Mouse (Mus musculus) CD4-positive, CD25-positive, alpha-beta regulatory T cell, adult 2 months (primary cell): ENCODE results near the gene Pitpnm3.
"Not testable (repeated sequence)": the region's sequence is repeated elsewhere in the genome, so short reads cannot be mapped to it uniquely, and the experiment has no call there.

Source experiments
- DNase-seq: peaks from one replicate; pipeline ENCODE4 v3.0.0-alpha.2; 2012; ENCODE audit warnings: low read depth, low spot score

Gene Pitpnm3

DNA sequence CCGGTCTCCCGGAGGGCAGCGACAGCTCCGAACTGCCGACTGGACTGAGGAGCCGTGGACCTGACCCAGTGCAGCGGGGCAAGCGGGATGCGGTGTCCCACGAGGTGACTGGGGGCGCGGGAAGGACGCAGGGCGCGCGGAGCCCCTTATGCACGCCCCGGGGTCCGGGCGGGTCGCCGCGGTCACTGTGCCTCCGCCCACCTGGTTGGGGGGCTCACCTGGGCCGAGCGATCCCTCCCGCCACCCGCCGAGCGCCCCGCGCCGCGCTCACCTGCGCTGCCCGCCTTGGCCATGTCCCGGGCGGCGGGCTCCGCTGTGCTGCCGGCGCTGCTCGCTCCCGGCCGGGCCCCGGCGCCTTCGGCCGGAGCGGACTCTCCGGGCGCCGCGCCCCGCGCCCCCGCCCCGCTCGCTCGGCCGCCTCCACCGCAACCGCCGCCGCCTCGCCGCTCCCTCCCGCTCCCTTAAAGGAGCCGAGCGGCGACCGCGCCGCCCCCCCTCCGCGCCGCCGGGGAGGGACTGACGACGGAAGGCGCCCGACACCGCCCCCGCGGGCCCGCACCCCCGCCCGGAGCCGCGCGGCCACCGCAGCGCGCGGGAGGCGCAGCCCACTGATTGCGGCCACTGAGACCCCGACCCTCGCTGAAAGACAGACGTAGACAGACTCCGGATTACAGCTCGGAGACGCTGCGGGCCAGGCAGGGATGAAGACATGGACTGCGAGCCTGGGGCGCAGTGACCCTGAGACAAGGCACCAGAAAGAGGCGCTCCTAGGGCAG, at the start of gene Pitpnm3:
TSS of gene Pitpnm3 (minus strand) at position 396 of the 776 bp plus-strand sequence.
- no peak for DNase-seq

GRCm38 (mm10) chr11:72184252-72184651, 48.7 kb upstream of the Pitpnm3 start:
- no peak for DNase-seq

DNA sequence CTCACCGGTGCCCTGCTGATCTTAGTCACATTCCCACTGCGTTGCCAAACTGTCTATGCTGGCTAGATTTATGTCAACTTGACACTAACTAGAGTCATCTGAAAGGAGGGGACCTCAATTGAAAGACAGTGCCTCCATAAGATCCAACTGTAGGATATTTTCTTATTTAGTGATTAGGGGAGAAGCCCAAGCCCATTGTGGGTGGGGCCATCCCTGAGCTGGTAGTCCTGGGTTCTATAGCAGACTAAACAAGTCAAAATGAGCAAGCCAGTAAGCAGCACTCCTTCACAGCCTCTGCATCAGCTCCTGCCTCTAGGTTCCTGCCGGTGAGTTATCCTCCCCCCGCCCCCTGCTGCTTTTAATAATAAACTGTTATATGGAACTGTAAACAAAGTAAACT, 45.6 kb upstream of the Pitpnm3 start:
- no peak for DNase-seq

DNA sequence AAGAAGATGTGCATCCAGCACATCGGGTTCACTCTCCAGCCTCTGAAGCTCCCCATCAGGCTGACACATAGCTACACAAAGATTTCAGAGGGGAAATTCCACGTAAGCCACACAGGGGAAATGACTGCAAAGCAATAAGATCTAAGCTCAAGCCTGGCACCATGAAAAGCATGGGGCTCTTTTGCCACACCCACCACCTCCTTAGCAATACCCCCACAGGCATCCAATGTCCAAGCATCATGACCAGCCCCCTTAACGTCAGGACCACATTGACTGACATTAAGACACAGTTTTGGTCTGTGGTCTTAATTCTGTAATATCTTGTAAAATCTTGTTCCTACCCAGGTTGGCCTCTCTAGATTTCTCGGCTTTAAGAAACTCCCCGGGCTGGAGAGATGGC, 45.0 kb upstream of the Pitpnm3 start:
- DNase-seq, result no peak

GRCm38 (mm10) chr11:72176553-72176952, 41.0 kb upstream of the Pitpnm3 start:
- no peak for DNase-seq

DNA sequence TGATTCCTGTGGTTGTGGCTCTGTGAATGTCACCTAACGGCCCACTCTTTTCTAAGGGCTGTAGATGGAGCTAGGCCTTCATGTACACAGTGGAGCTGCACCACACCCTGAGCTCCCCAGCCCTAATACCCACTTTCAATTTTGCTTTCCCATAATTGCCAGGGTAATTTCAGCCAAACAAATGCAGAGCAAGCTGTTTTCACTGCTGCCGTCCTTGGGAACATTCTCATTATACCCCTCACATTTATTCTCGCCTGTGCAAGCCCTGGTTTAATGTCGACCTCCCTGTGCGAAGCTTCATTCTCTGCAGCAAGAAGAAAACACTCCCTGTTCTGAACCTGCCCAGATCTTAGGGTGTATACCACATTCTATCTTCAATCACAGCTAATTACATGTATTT, 40.4 kb upstream of the Pitpnm3 start:
- DNase-seq, result no peak

DNA sequence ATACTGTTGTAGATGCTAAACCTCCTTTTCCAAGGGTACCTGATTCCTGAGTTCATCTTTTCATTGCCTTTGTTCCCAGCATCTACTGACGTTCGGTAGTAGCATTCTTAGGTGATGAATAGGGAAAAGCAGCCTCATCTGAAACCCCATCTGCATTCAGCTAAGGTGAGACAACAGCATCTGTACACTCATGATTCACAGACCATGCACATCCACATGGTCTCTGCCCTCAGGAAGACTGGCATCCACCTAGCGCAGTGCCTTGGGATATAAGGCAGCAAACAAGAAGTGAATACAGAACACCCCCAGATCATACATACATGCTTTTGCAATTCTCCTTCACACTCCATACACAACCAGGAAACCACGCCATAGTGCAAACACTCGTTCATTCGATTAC, 39.1 kb upstream of the Pitpnm3 start:
- DNase-seq, result no peak

DNA sequence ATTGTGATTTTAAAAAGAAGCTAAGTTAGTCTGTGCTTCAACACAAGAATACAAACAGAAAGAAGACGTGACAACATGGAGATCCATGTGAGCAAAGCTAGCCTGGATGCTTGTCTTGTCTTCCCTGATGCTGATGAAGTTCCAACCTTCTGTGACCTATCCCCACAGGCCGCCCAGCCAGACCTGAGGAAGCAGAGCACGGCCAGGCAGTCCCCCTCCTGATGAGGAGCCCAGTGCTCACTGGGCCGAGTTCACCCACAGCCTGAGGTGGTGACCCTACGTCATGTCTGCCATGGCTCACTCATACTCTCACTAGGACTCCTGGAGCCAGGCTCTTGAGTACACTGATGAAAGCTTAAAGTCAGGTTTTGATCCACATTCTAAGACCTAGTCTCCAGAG, 37.9 kb upstream of the Pitpnm3 start:
- DNase-seq, result no peak

DNA sequence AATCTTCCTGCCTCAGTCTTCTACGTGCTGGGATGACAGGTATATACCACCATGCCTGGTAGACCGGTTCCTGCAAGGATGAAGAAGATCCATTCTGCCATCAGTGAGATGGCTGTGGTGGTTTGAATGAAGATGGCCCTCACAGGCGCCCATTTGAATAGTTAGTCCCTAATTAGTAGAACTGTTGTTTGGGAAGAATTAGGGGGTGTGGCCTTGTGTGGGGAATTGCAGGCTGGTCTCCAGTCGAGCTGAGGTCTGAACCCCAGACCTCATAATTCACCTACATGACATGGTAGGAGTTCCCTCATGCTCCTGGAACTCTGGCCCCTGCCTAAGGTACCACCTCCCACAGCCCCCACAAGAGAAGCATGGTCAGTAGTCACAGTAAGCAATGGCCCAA, 36.3 kb upstream of the Pitpnm3 start:
- not testable (repeated sequence) for DNase-seq

GRCm38 (mm10) chr11:72169871-72170270, 34.3 kb upstream of the Pitpnm3 start:
- no peak for DNase-seq

GRCm38 (mm10) chr11:72163198-72163597, 27.6 kb upstream of the Pitpnm3 start:
- no peak for DNase-seq

DNA sequence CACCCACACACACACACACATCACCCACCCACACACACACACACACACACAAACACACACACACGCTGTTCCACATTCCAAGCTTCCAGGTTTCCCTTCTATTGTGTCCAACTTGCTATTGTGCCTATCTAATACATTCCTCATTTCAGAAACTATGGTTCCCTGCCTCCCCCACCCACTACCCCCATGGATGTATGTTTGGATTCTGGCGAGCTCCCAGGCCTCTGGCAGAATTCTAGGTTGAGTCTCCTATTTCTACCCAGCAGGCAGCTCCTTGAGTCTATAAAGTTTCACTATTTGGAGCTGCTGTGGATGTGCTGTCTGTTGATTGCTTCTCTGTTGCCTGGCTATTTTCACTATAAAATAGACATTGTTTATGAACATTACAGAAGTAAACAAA, 21.0 kb upstream of the Pitpnm3 start:
- no peak for DNase-seq

DNA sequence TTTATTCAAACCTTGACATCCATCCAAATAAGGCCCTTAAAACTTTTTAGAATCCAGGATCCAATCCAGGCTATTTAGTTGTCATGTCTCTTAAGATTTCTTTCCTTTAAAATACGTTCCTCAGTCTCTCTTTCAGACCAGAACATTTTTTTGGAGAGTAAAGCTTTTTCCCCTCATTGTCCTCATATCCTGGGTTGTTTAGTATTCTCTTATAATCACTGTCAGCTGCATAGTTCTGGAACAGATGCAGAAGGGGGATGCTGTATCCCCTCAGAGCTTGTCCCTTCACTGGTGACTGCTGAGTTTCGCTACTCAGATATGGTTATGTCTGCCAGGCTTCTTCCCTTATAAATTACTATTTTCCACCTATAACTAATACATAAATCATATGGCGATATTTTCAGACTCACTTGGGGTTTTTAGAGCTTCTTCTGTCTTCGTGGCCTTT, 20.4 kb upstream of the Pitpnm3 start:
- no peak for DNase-seq

GRCm38 (mm10) chr11:72155186-72155980, 19.8 kb upstream of the Pitpnm3 start:
- no peak for DNase-seq

DNA sequence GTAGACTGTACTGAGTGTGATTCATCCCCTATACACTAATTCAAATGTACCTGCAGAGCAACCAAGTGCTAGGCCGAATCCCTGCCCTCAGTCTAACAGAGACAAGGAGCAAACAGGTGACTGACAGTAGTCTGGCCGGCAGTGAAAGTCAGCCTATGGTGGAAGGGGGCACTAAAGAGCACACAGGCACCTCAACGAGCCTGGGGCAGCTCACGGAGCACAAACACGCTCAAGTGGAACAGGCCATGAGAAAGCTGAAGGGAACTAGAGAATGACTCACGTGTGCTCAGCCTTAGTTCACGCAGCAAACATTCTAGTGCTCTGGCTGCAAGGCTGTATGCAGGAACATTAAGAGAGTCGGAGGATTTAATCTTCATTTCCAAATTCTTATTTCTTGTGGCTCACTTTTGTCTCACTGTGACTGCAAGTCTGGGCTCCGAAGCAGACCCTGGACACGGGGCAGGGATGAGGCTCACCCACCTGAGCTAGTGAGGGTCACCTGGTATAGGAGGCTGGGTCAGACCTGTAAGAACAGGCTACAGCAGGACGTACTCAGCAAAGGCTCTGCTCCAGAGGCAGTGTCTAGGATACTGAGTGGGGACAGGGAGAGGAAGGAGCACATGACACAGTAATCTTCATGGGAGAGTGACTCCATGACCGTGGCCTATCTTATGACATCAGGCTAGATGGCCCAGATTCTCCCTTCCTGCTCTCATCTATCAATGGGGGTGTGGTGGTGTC, 17.7 kb upstream of the Pitpnm3 start:
- DNase-seq, result no peak

DNA sequence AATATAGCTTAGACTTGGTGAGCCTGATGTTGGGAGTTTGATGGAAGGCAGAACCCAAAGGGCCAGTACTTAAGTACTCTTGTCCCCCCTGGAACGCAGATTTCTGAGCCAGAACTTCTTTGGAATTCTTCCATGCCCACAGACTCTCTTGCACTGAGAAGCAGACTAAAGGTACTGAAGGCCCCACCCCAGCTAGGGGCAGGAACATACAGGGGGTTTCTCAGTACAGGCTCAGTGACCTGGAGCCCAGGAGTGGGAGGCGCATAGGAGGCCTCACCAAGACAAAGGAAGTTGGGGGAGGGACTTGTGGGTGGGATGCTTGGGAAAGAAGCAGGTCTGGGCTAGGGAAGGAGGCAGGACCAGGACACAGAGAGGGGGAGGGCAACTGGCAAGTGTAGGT, 15.5 kb upstream of the Pitpnm3 start:
- no peak for DNase-seq

- DNase-seq, result no peak
Measured at GRCm38 (mm10) chr11:72147910-72148309, 12.3 kb upstream of the Pitpnm3 start.

- DNase-seq, result no peak
Measured at GRCm38 (mm10) chr11:72145877-72146248, 10.3 kb upstream of the Pitpnm3 start.

GRCm38 (mm10) chr11:72145182-72145876, 9.8 kb upstream of the Pitpnm3 start:
- peak; percentile 47 for DNase-seq

- peak; percentile 4 for DNase-seq
Measured at GRCm38 (mm10) chr11:72142889-72143288, 7.3 kb upstream of the Pitpnm3 start.

DNA sequence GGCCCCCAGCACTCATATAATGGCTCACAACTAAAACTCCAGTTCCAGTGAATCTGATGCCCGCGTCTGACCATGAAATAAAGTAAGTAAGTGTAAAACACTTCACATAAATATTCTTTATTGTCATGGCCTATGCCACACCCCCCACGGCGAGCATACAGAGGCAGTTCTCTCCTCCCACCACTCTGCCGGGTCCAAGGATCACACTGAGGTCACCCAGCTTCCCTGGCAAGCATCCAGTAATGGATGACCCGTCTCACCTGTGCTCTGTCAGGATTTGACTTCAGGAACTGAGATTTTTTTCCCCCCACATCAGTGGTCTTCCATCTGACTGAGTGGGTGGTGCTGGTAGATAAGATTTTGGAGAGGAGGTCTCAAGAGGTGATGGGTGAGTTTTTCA, 4.6 kb upstream of the Pitpnm3 start:
- no peak for DNase-seq
